Mouse (Mus musculus) pancreas, adult 10 weeks (tissue): ENCODE results near the gene Actn1. TPM values are rescaled to one million over a fixed set of nuclear protein-coding genes. Genes with fewer than 3 reads are reported as not detected.

Experiments used
- polyA plus RNA-seq: library from polyadenylated mRNA; stranded (reverse); fragments of 350-450 nt; fragmentation: Illumina TruSeq; extraction: RNeasy Lipid Tissue Mini Kit (QIAGEN cat#74804); gene quantifications from one replicate; pipeline ENCODE4 v1.2.3, GENCODE M21; 2015; ENCODE audit warnings: low read depth, low replicate concordance; ENCODE audit not compliant: insufficient read depth

Actn1 gene
- polyA plus RNA-seq, result 20.1 TPM

GRCm38 (mm10) chr12:80260056-80260743, at the start of gene Actn1:
Actn1 (minus strand) TSS chr12:80260371.

Other genes with a start within 250 kb of the Actn1 start
- gene Zfp36l1, start 147.4 kb downstream of the Actn1 start, polyA plus RNA-seq, result 28.1 TPM
- 3.2 TPM for gene Dcaf5, start 176.2 kb upstream of the Actn1 start, polyA plus RNA-seq
- gene Exd2, start 202.7 kb upstream of the Actn1 start, polyA plus RNA-seq, result 8.1 TPM